8 mouse cellular contexts compared by ENCODE assay signal in genomic region chr9:42943057-42943529, GRCm38 (mm10). TPM values are rescaled to one million over a fixed set of nuclear protein-coding genes. Genes with fewer than 3 reads are reported as not detected.
A peak's percentile ranks its signal among the peaks of the same experiment; 100 is the strongest.
DNase-seq lines count a peak whose midpoint lies in the region; ATAC-seq and TF ChIP-seq lines count a peak whose summit lies in the region.

No protein-coding gene starts in this region.

- H3K9ac ChIP-seq in ES-Bruce4 (ENCODE audit: low read depth, poor library complexity, severe bottlenecking) = 0 out of 2 replicates have a peak overlapping the region, but pooled peaks have one; percentile 89
- peak overlapping the region; percentile 89 for H3K9ac ChIP-seq in hindbrain, postnatal 0 days (replicated peaks; ENCODE audit: low read length)
- no peak overlapping the region for H3K9ac ChIP-seq in liver, embryonic 14.5 days (replicated peaks)

- peak overlapping the region; percentile 97 for H3K4me2 ChIP-seq in hindbrain, postnatal 0 days (ENCODE audit: low read depth, low read length)
- peak overlapping the region; percentile 62; the same call in 1 of the 2 replicates for H3K4me2 ChIP-seq in liver, embryonic 14.5 days (ENCODE audit: low read depth)

- peak; percentile 60 for ATAC-seq in frontal cortex, adult (ENCODE audit: low TSS enrichment)
- peak; percentile 52 for ATAC-seq in hindbrain, postnatal 0 days
- ATAC-seq in liver, embryonic 14.5 days (ENCODE audit: insufficient read depth) = no peak

- WGBS in hindbrain, postnatal 0 days = 3% methylated on average over 9 of the region's 9 CpGs
- 13% methylated on average over 9 of the region's 9 CpGs for WGBS in liver, embryonic 14.5 days (ENCODE audit: insufficient replicate concordance)

- H3K27ac ChIP-seq in ES-Bruce4 (ENCODE audit: insufficient read depth, low read length) = no peak overlapping the region
- peak overlapping the region; percentile 87 for H3K27ac ChIP-seq in hindbrain, postnatal 0 days
- H3K27ac ChIP-seq in liver, embryonic 14.5 days = no peak overlapping the region

- no peaks in the 10 kb centered on the region for H3K9me3 ChIP-seq in ES-Bruce4 (replicated peaks; ENCODE audit: control insufficient read depth, insufficient read depth, low read length, poor library complexity, severe bottlenecking)
- no peaks in the 10 kb centered on the region for H3K9me3 ChIP-seq in hindbrain, postnatal 0 days (ENCODE audit: low read length)
- H3K9me3 ChIP-seq in liver, embryonic 14.5 days (ENCODE audit: control insufficient read depth, low read length) = no peaks in the 10 kb centered on the region

- no peak for DNase-seq in frontal cortex, postnatal 25 days (ENCODE audit: low spot score in 2 of 2)
- DNase-seq in embryo, embryonic 9.5 days (ENCODE audit: extremely low spot score) = peak; percentile 40
- DNase-seq in hindbrain, postnatal 0 days (ENCODE audit: low spot score) = peak; percentile 74
- DNase-seq in liver, embryonic 14.5 days (ENCODE audit: low read depth in 3 of 3, low spot score in 3 of 3) = no peak
- peak; percentile 51 for DNase-seq in right cerebral cortex, postnatal 14 days
- DNase-seq in kidney, adult 8-10 months = no peak

- TF ChIP-seq CTCF in ES-Bruce4 (IDR thresholded peaks at IDR 0.05; ENCODE audit: low read depth, low read length) = peak; percentile 1
- peak; percentile 64 for TF ChIP-seq CTCF in hindbrain, postnatal 0 days (IDR thresholded peaks at IDR 0.05; ENCODE audit: low read depth)
- TF ChIP-seq CTCF in liver, embryonic 14.5 days (IDR thresholded peaks at IDR 0.05; ENCODE audit: low read depth) = peak; percentile 15; the same call in 1 of the 2 replicates

- H3K4me1 ChIP-seq in ES-Bruce4 (ENCODE audit: control insufficient read depth, insufficient read depth, low read length) = peaks cover 1% of the 10 kb centered on the region
- peaks cover 13% of the 10 kb centered on the region for H3K4me1 ChIP-seq in hindbrain, postnatal 0 days (ENCODE audit: insufficient read depth, low read length)
- H3K4me1 ChIP-seq in liver, embryonic 14.5 days (replicated peaks; ENCODE audit: control insufficient read depth in 2 of 2, insufficient read depth in 2 of 2, low read length in 1 of 2) = no peaks in the 10 kb centered on the region

- no peaks in the 10 kb centered on the region for H3K36me3 ChIP-seq in ES-Bruce4 (ENCODE audit: control insufficient read depth, insufficient read depth, low read length, poor library complexity, severe bottlenecking)
- no peaks in the 10 kb centered on the region for H3K36me3 ChIP-seq in hindbrain, postnatal 0 days (ENCODE audit: insufficient read depth, low read length)
- no peaks in the 10 kb centered on the region for H3K36me3 ChIP-seq in liver, embryonic 14.5 days (replicated peaks; ENCODE audit: control insufficient read depth, insufficient read depth, low read depth)

- H3K27me3 ChIP-seq in ES-Bruce4 (ENCODE audit: control insufficient read depth, insufficient read depth, low read length, poor library complexity, severe bottlenecking) = no peaks in the 10 kb centered on the region
- no peaks in the 10 kb centered on the region for H3K27me3 ChIP-seq in hindbrain, postnatal 0 days (ENCODE audit: insufficient read depth, low read length)
- H3K27me3 ChIP-seq in liver, embryonic 14.5 days (ENCODE audit: control insufficient read depth, insufficient read depth, low read length) = peaks cover 44% of the 10 kb centered on the region

- no peak for TF ChIP-seq POLR2A in ES-Bruce4 (IDR thresholded peaks at IDR 0.05; ENCODE audit: insufficient read depth, low read length)

- TF ChIP-seq EP300 in ES-Bruce4 (IDR thresholded peaks at IDR 0.05; ENCODE audit: insufficient read depth, low read depth, low read length) = no peak
- TF ChIP-seq EP300 in liver, embryonic 14.5 days (IDR thresholded peaks at IDR 0.05; ENCODE audit: low read depth) = no peak

- H3K4me3 ChIP-seq in ES-Bruce4 (ENCODE audit: low read depth, low read length) = peak overlapping the region; percentile 50
- H3K4me3 ChIP-seq in hindbrain, postnatal 0 days (ENCODE audit: low read length) = peak overlapping the region; percentile 77
- H3K4me3 ChIP-seq in liver, embryonic 14.5 days (ENCODE audit: insufficient read depth in 1 of 2, low read depth in 2 of 2, low read length in 2 of 2) = no peak overlapping the region

RNA-seq across cellular contexts. Expression of gene Grik4, which starts 1.2 kb away (rescaled TPM):
- 0.75 and 1.0 TPM in 2 replicates for polyA plus RNA-seq in ES-Bruce4 (2011; ENCODE audit: insufficient read depth, insufficient read length, low read depth, missing spikeins)
- total RNA-seq in hindbrain, postnatal 0 days (2014; rRNA removed) = 14.8 and 18.2 TPM in 2 replicates
- 8.9 and 9.4 TPM in 2 replicates for polyA plus RNA-seq in hindbrain, postnatal 0 days (2015; fragmentation: Nextera tagmentation; extraction: Ambion mirVana)
- polyA plus RNA-seq in liver, embryonic 14.5 days (2012; rRNA removed) = 0.38 and 0.52 TPM in 2 replicates
- 0.19 and 0.20 TPM in 2 replicates for polyA plus RNA-seq in liver, embryonic 14.5 days (2014; fragmentation: Nextera tagmentation; extraction: Ambion mirVana)

Comparison
In these comparisons a context has a peak if more than half of its experiments do, and no peak if none do; other contexts are left out.
1. DNase-seq: peak in embryo, embryonic 9.5 days (single experiment), hindbrain, postnatal 0 days (single experiment) and right cerebral cortex, postnatal 14 days (single experiment); none in frontal cortex, postnatal 25 days (0 of 2), liver, embryonic 14.5 days (0 of 3) and kidney, adult 8-10 months (0 of 2).
2. H3K4me3 ChIP-seq: peak in ES-Bruce4 (single experiment) and hindbrain, postnatal 0 days (single experiment); none in liver, embryonic 14.5 days (0 of 2).
3. CTCF ChIP-seq: peak in every context shown above with its lines; median percentile 64 in hindbrain, postnatal 0 days; 15 in liver, embryonic 14.5 days; 1 in ES-Bruce4.